Mouse (Mus musculus) mature B cell (primary cell): Measurements from ENCODE around the gene Prdm16.

Experiments
- in situ Hi-C: fragments of 300-500 bp; cut with MboI; formaldehyde crosslinking; loops from 2 replicates; pipeline ENCODE4 v1.14.3; 2019

The Prdm16 gene

GRCm38 (mm10) chr4:154603663-154604441 is 32.8 kb downstream of the Prdm16 start:
- in situ Hi-C loops, result no loop called here

DNA sequence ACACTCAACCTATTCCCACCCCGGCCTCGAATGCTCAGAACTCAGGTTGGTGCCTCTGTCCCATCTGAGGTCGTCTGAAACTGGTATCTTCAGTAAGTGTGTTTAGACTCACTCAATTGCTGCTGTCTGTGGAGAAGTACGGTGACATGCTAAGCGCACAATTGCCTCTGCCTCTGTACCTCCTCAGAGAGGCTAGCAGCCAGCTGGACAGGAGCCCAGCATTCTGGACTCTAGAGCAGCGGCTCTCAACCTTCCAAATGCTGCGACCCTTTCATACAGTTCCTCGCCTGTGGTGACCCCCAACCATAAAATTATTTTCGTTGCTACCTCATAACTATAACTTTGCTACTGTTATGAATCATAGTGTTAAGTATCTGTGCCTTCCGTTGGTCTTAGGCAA is 34.3 kb downstream of the Prdm16 start:
- in situ Hi-C loops, result no loop called here

- in situ Hi-C loops, result no loop called here
Observed at GRCm38 (mm10) chr4:154601006-154601405, 35.7 kb downstream of the Prdm16 start.

- in situ Hi-C loops, result no loop called here
Observed at GRCm38 (mm10) chr4:154599977-154600376, 36.7 kb downstream of the Prdm16 start.

DNA sequence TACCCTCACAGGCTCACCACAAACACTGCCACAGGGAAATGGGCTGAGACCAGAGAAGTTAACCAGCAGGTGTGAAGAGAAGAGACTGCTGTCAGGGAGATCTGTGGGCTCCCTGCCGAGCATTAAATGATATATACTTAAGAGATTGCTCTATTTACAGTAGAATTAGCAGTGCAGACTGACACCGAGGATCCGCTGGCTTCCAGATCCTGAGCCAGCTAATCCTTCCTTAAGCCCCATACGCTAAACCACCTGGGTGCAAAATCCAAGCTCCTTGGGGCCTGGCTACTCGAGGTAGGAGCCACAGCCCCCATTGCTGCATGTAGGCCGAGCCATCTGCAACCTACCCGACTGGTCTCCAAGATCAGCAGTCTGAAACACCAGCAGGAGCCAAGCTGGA is 38.3 kb downstream of the Prdm16 start:
- in situ Hi-C loops, result no loop called here

DNA sequence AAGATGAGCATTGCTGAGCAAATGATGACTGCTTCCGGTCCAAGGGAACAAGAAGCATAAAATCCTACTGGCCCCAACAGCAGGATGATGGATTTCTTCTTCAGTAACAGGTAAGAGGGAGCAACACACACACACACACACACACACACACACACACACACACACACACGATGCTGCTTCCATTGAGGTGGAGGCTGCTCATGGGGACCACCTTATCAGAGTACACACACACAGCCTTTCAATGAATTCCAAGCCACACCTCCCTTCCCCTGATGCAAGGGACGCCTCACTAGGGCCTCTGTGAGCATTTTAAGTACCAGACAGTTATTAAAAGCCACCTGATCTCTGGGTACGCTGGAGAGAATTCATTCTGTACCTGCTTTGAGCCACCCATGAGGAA is 39.9 kb downstream of the Prdm16 start:
- in situ Hi-C loops, result no loop called here

DNA sequence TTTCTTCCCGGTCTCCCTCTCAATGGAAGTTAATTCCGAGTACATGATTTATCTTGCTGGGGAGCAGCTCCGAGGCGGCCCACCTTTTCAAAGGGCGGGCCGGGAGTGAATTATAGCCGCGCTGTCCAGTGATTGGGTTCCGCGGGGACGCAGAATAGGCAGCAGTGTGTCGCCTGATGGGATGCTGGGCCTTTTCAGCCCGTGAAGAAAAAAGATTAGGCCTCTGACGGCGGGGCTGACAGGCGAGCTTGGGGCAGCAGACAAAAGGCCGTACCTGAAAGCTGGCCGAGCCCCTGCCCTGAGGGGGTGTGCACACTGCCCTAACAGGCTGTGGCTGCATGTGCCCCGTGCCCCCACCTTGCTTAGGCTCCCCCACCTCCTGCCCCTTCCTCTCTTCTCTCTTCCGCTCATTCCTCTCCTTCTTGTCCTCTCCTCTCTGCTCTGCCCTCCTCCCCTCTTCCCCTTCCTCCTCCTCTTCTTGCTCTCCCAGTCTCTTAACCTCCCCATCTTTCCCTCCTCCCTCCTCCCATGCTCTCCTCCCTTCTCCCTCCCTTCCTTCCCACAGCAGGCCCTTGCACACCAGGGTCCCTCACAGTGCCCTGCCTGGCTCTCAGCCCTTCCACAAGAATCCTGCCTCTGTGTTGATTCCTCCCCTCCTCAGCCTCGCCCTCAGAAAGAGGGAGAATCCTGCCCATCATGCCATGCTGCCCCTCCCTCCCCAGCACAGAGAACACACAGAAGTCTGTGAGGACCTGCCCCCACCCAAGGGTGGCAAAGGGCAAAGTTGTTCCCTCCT is 41.7 kb downstream of the Prdm16 start:
- in situ Hi-C loops, result no loop called here

GRCm38 (mm10) chr4:154594116-154594760 is 42.4 kb downstream of the Prdm16 start:
- in situ Hi-C loops, result no loop called here

- in situ Hi-C loops, result no loop called here
Observed at GRCm38 (mm10) chr4:154592562-154592961, 44.1 kb downstream of the Prdm16 start.

DNA sequence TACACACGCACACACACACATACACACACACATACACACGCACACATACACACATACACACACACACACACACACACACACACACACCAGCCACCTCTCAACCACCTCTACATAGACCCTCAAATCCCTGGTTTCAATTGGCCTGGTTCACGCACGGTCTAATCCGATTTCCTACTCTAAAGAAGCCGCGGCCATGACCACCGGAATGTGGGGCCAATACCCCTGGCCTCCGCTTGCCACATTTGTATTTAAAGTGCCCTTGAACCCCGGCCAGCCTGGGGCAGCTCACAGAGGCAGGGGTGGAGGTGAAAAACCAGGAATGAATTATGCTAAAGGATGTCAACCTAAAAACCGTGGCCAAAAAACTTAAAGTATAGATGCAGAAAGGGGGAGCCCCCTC is 45.8 kb downstream of the Prdm16 start:
- in situ Hi-C loops, result no loop called here

DNA sequence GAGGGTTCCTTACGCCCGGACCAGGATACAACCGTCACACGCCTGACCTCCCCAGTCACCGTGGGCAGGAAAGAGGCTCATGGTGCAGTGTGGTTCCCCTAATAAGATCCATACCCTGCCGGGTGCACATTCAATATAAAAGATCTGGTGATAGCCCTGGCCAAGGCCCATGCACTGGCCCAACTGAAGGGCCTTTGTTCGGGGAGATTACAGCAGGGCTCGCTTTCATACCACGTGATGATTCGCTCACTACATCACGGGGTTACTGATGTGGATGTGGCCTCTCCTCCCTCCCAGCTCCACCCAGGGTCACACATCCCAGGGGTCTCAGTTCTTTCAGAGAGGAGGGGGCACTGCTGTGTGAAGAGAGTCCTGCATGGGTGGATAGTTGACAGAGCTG is 50.3 kb downstream of the Prdm16 start:
- in situ Hi-C loops, result no loop called here

GRCm38 (mm10) chr4:154585779-154586178 is 50.9 kb downstream of the Prdm16 start:
- in situ Hi-C loops, result no loop called here

DNA sequence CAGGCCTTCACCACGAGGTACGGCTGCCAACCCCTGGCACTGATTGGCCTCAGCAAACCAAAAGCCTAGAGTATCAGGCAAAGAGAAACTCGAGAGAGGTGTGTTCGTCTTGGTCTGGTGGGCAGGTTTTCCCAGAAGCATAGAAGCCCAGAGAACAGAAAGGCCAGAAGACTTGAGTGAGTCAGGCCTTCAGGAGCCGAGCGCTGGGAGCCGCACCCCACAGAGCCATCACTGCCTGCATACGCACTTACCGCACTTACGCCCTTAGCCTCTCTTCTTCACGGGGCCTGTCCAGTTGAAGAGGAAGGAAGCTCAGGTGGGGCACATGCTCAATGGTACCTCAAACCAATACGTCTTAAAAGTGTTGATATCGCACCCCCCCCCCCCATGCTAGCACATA is 53.0 kb downstream of the Prdm16 start:
- in situ Hi-C loops, result no loop called here

DNA sequence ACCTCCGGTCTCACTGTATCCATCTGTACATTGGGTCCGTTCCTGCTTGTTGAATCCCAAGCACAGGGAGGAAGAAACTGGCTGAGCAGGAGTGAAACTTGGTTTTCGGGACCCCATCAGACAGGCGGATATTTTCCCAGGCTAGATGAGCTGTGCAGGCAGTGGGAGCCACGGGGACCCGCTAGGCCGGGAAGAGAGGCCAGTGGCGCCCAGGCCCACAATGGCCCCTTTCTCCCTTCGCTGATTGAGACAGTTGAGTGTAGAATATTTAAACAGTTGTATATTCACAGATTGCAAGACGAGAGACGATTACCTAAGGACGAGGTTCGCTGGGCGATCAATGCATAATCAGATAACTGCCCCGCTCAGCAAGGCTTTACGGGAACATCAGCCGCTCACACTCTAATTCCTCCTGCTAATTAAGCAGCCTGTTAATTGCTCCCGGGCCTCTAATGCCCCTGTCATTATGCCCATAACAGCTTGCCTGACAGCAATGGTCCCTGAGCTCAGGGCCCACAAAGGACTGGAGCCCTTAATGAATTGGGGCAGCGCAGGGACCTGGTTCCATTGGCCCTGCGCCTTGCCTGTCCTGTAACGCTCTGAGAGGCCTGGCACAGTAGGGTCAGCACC is 54.0 kb downstream of the Prdm16 start:
- in situ Hi-C loops, result no loop called here

DNA sequence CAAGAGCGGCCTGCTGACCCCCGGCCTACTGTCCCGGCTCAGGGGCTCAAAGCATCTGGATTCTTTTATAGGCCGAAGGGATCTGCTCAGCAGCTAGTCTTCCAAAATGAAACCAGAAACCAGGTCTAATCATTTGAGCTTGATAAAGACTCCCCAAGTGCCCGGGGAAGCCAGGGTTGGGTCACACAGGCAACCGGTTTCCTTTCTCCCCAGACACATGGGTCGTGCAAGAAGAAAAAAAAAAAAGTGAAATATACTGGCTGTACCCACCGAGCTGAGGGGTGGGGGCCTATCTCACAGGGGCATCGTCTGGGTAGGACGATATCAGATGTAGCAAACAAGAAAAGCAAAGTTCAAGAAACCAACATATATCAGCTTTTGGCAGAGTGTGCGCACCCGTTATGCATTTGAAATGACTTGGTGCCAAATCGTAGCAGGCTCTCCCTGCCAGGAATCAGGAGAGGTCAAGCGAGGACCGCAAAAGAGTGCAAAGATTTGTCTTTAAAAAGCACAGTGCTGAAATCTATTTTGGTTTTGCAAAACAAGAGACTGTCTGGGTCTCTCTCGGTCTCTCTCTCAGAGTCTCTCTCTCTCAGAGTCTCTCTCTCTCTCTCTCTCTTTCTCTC is 55.3 kb downstream of the Prdm16 start:
- in situ Hi-C loops, result no loop called here

DNA sequence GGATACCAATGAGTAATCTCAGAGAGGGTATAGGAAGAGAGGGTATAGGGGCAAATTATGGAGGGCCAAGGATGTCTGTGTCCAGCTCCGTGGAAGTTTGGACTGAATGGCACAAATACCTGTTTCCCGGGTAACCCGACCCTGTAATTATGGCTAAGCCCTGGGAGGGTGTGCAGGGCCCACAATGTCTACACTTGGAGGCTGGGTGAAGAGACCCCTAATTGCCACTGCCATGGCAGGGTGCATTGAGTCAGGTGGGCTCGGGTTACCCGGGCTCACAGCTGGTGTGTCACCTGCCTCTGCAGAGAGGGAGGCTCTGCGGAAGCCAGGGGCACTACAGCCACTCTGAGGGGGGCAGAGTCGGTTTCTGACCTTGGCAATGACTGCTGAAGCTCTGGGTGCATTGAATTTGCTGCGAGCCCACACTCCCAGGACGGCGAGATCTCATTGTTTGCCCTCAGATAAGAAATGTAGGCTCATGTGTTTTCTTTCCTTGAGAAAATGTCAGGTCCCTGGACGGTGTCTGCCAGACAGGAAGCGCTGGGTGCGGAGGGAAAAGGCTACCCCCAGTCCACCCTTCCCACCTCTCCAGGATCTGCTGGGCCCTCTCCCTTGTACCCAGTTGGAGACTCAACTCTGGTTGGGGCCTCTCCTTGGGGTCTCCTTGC is 62.3 kb downstream of the Prdm16 start:
- in situ Hi-C loops, result no loop called here

- in situ Hi-C loops, result no loop called here
Observed at GRCm38 (mm10) chr4:154570451-154570881, 66.2 kb downstream of the Prdm16 start.

GRCm38 (mm10) chr4:154569845-154570244 is 66.8 kb downstream of the Prdm16 start:
- in situ Hi-C loops, result no loop called here

DNA sequence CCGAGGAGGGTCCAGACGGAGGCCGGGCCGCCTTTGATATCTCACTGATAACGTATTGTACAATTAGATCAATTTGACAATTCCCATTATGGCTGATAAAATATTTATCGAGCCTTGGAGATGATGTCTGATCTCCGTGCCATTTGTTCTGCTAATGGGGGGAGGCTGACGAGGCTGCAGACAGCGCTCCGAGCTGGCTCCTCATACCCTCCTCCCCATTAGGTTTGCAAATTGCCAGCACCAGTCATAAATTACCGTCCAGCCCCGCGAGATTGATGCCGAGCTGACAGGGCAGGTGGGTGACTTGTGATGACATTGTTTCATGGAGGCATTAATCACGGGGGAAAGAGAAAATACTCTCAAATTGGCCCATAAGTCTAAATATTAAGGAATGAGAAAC is 67.9 kb downstream of the Prdm16 start:
- in situ Hi-C loops, result no loop called here

DNA sequence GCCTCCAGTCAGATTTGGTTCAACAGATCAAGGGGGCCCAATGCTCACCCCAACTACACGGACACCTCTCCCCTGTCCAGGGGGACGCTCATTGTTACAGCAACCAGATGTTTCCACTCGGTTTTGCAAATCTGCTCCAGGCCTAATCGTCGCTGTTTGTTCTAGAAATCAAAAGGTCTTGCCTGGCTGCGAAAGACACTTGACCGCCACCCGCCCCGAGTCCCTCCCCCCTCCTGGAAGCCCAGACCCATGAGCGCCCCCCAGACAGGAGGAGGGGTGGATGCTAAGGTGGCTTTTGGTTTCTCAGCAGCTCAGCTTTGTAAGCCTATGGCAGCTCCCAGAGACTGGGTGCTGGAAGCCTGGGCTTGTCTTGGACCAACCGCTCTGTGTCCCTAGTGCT is 68.7 kb downstream of the Prdm16 start:
- in situ Hi-C loops, result no loop called here

DNA sequence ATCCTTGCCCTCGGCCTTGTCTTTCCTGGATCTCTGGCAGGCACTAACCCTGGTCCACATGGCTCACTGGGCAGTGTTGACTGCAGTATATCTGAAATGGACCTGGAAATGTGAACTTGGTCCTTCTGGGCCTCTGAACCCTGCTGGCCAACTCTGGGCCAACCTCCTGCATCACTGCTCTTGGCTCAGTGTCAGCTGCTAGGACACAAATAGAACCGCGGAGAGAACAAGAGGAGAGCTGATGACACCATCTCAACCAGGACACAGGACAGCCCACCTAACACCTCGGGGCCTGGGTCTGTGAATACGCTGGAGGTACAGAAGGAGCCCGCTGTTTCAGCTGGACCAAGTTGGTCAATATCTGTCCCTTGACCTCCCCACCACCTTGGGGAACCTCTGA is 73.5 kb downstream of the Prdm16 start:
- in situ Hi-C loops, result no loop called here
